In genomic region chr10:75833456-75834080, GRCm38 (mm10) we compare ENCODE assay signal across 8 mouse cellular contexts. TPM values are rescaled to one million over a fixed set of nuclear protein-coding genes. Genes with fewer than 3 reads are reported as not detected.
DNase-seq lines count a peak whose midpoint lies in the region; ATAC-seq and TF ChIP-seq lines count a peak whose summit lies in the region.

No protein-coding gene starts in this region.

- H3K27me3 ChIP-seq in heart, embryonic 10.5 days (ENCODE audit: insufficient read depth, poor library complexity, severe bottlenecking) = peaks cover 20% of the 10 kb centered on the region
- H3K27me3 ChIP-seq in kidney, embryonic 16.5 days (ENCODE audit: insufficient read depth, low read length) = no peaks in the 10 kb centered on the region
- H3K27me3 ChIP-seq in testis, adult 2 months (ENCODE audit: control insufficient read depth, insufficient read depth, low read length) = no peaks in the 10 kb centered on the region

- no peak for ATAC-seq in kidney, embryonic 16.5 days (ENCODE audit: low FRiP score, low TSS enrichment)

- WGBS in heart, embryonic 10.5 days = 15% methylated on average over 21 of the region's 21 CpGs
- 14% methylated on average over 21 of the region's 21 CpGs for WGBS in kidney, embryonic 16.5 days

- H3K4me2 ChIP-seq in kidney, embryonic 16.5 days (replicated peaks; ENCODE audit: low read depth, low read length) = peak overlapping the region; percentile 66

- peak; percentile 23 to 45 for DNase-seq in spleen, adult 18-20 months
- no peak for DNase-seq in spleen, adult 12 weeks (ENCODE audit: low spot score)
- DNase-seq in heart, embryonic 10.5 days (ENCODE audit: low spot score) = no peak
- DNase-seq in lung, postnatal 36 days = peak; percentile 43
- DNase-seq in cerebellum, adult 9-11 months = no peak
- DNase-seq in frontal cortex, postnatal 25 days (ENCODE audit: low spot score in 2 of 2) = no peak

- peaks cover 49% of the 10 kb centered on the region for H3K4me1 ChIP-seq in heart, embryonic 10.5 days
- peaks cover 43% of the 10 kb centered on the region for H3K4me1 ChIP-seq in kidney, embryonic 16.5 days (ENCODE audit: insufficient read depth, low read length)
- H3K4me1 ChIP-seq in testis, adult 2 months (ENCODE audit: control insufficient read depth, insufficient read depth, low read length) = peaks cover 24% of the 10 kb centered on the region

- peak overlapping the region; percentile 62 for H3K4me3 ChIP-seq in heart, embryonic 10.5 days
- peak overlapping the region; percentile 53 for H3K4me3 ChIP-seq in kidney, embryonic 16.5 days (ENCODE audit: low read length)
- peak overlapping the region; percentile 91 for H3K4me3 ChIP-seq in testis, adult 2 months (ENCODE audit: control insufficient read depth, low read depth, low read length)

- TF ChIP-seq CTCF in testis, adult 2 months (IDR thresholded peaks at IDR 0.05; ENCODE audit: control insufficient read depth, insufficient read depth, insufficient replicate concordance, low read depth, low read length) = no peak

- no peaks in the 10 kb centered on the region for H3K9me3 ChIP-seq in heart, embryonic 10.5 days
- no peaks in the 10 kb centered on the region for H3K9me3 ChIP-seq in kidney, embryonic 16.5 days (ENCODE audit: low read length)

- H3K9ac ChIP-seq in kidney, embryonic 16.5 days (replicated peaks; ENCODE audit: low read length) = peak overlapping the region; percentile 74

- H3K27ac ChIP-seq in heart, embryonic 10.5 days = peak overlapping the region; percentile 83
- peak overlapping the region; percentile 8; the same call in 1 of the 2 replicates for H3K27ac ChIP-seq in kidney, embryonic 16.5 days (ENCODE audit: low read length)
- peak overlapping the region; percentile 47 for H3K27ac ChIP-seq in testis, adult 2 months (ENCODE audit: control insufficient read depth, insufficient read depth, low read depth, low read length)

- no peaks in the 10 kb centered on the region for H3K36me3 ChIP-seq in heart, embryonic 10.5 days
- H3K36me3 ChIP-seq in kidney, embryonic 16.5 days (ENCODE audit: insufficient read depth, low read length) = no peaks in the 10 kb centered on the region
- no peaks in the 10 kb centered on the region for H3K36me3 ChIP-seq in testis, adult 2 months (ENCODE audit: control insufficient read depth, insufficient read depth, low read length)

- no peak for TF ChIP-seq POLR2A in testis, adult 2 months (IDR thresholded peaks at IDR 0.05; ENCODE audit: control insufficient read depth, low read depth, low read length)

RNA-seq across cellular contexts. Expression of gene Gstt2, which starts 3.7 kb away (rescaled TPM):
- polyA plus RNA-seq in heart, embryonic 10.5 days (2016; fragmentation: Nextera tagmentation; extraction: Ambion mirVana) = 8.7 and 11.4 TPM in 2 replicates
- 53.0 and 56.2 TPM in 2 replicates for polyA plus RNA-seq in kidney, embryonic 16.5 days (2015; fragmentation: Nextera tagmentation; extraction: Ambion mirVana)
- 159 and 168 TPM in 2 replicates for polyA plus RNA-seq in testis, adult 2 months (2012; rRNA removed)

RNA-seq across cellular contexts. Expression of gene Gstt4, which starts 11.2 kb away (rescaled TPM):
- polyA plus RNA-seq in heart, embryonic 10.5 days (2016; fragmentation: Nextera tagmentation; extraction: Ambion mirVana) = not detected in 2 replicates
- polyA plus RNA-seq in kidney, embryonic 16.5 days (2015; fragmentation: Nextera tagmentation; extraction: Ambion mirVana) = not detected in 2 replicates
- polyA plus RNA-seq in testis, adult 2 months (2012; rRNA removed) = 500 and 561 TPM in 2 replicates

RNA-seq across cellular contexts. Expression of gene Mif, which starts 26.5 kb away (rescaled TPM):
- polyA plus RNA-seq in heart, embryonic 10.5 days (2016; fragmentation: Nextera tagmentation; extraction: Ambion mirVana) = 3,089 and 3,244 TPM in 2 replicates
- 2,002 and 2,111 TPM in 2 replicates for polyA plus RNA-seq in kidney, embryonic 16.5 days (2015; fragmentation: Nextera tagmentation; extraction: Ambion mirVana)
- 261 and 275 TPM in 2 replicates for polyA plus RNA-seq in testis, adult 2 months (2012; rRNA removed)

RNA-seq across cellular contexts. Expression of gene Gstt1, which starts 35.2 kb away (rescaled TPM):
- polyA plus RNA-seq in heart, embryonic 10.5 days (2016; fragmentation: Nextera tagmentation; extraction: Ambion mirVana) = 5.1 and 17.3 TPM in 2 replicates
- 16.5 and 19.7 TPM in 2 replicates for polyA plus RNA-seq in kidney, embryonic 16.5 days (2015; fragmentation: Nextera tagmentation; extraction: Ambion mirVana)
- 7.0 and 8.9 TPM in 2 replicates for polyA plus RNA-seq in testis, adult 2 months (2012; rRNA removed)

RNA-seq across cellular contexts. Expression of gene Gstt3, which starts 52.4 kb away (rescaled TPM):
- 2.6 and 4.2 TPM in 2 replicates for polyA plus RNA-seq in heart, embryonic 10.5 days (2016; fragmentation: Nextera tagmentation; extraction: Ambion mirVana)
- polyA plus RNA-seq in kidney, embryonic 16.5 days (2015; fragmentation: Nextera tagmentation; extraction: Ambion mirVana) = 54.8 and 56.5 TPM in 2 replicates
- 40.0 and 41.9 TPM in 2 replicates for polyA plus RNA-seq in testis, adult 2 months (2012; rRNA removed)

Comparison
In these comparisons a context has a peak if more than half of its experiments do, and no peak if none do; other contexts are left out.
1. DNase-seq: peak in spleen, adult 18-20 months (2 of 2) and lung, postnatal 36 days (single experiment); none in spleen, adult 12 weeks (single experiment), heart, embryonic 10.5 days (single experiment), cerebellum, adult 9-11 months (single experiment) and frontal cortex, postnatal 25 days (0 of 2).
2. H3K27ac ChIP-seq: peak in every context shown above with its lines; median percentile 83 in heart, embryonic 10.5 days; 47 in testis, adult 2 months; 8 in kidney, embryonic 16.5 days.
3. RNA of gene Gstt4, which starts 11.2 kb away (polyA plus RNA-seq): 500 to 561 TPM in testis, adult 2 months; not detected in kidney, embryonic 16.5 days and not detected in heart, embryonic 10.5 days; every median in the first group is over 100 times any median in the second.
4. Peak in every context shown above with its lines, with median percentiles within 50 percentile points of each other: H3K4me3 ChIP-seq.